Mouse (Mus musculus) spleen, adult 2 months (tissue): Measurements from ENCODE around the gene Pidd1. TPM values are rescaled to one million over a fixed set of nuclear protein-coding genes. Genes with fewer than 3 reads are reported as not detected.
A peak's percentile ranks its signal among the peaks of the same experiment; 100 is the strongest.
"Not testable (repeated sequence)": the region's sequence is repeated elsewhere in the genome, so short reads cannot be mapped to it uniquely, and the experiment has no call there.

Source experiments
- DNase-seq, 2 experiments: peaks; one replicate each; pipeline versions ENCODE4 v3.0.0 to v3.0.0-alpha.2; 2012 to 2021; ENCODE audit warnings: low spot score in 2 of 2, low read depth in 1 of 2
- H3K27ac ChIP-seq: fragments of 200-500 bp; 2 replicates; pipeline ENCODE4 v1.5.1; 2012; ENCODE audit warnings: low read length, inconsistent platforms; ENCODE audit not compliant: insufficient read depth
- H3K27me3 ChIP-seq: fragments of 200-500 bp; 2 replicates; pipeline ENCODE4 v1.6.1; 2012; ENCODE audit warnings: mild to moderate bottlenecking, moderate library complexity, low read length, inconsistent platforms; ENCODE audit not compliant: control insufficient read depth, insufficient read depth
- H3K36me3 ChIP-seq: fragments of 200-500 bp; 2 replicates; pipeline ENCODE4 v1.6.1; 2012; ENCODE audit warnings: mild to moderate bottlenecking, low read length, inconsistent platforms; ENCODE audit not compliant: control insufficient read depth, insufficient read depth
- H3K4me1 ChIP-seq: fragments of 200-500 bp; 2 replicates; pipeline ENCODE4 v1.6.1; 2011; ENCODE audit warnings: inconsistent platforms; ENCODE audit not compliant: control insufficient read depth, insufficient read depth, insufficient read length
- H3K4me3 ChIP-seq: fragments of 200-500 bp; 2 replicates; pipeline ENCODE4 v1.5.1; 2011; ENCODE audit warnings: mild to moderate bottlenecking, inconsistent platforms; ENCODE audit not compliant: insufficient read depth, insufficient read length; ENCODE audit errors: extremely low read depth
- CTCF ChIP-seq: fragments of 200-500 bp; IDR thresholded peaks from 2 replicates; pipeline ENCODE4 v1.5.1; 2011; ENCODE audit warnings: mild to moderate bottlenecking, inconsistent platforms; ENCODE audit not compliant: insufficient read depth, insufficient read length, insufficient replicate concordance; ENCODE audit errors: extremely low read depth
- POLR2A ChIP-seq: fragments of 200-500 bp; IDR thresholded peaks from 2 replicates; pipeline ENCODE4 v1.6.1; 2011; ENCODE audit warnings: low read depth, low read length, inconsistent platforms
- WGBS: fragments of 180-500 bp; shearing (Covaris S2); methylation state at CpG from one replicate; pipeline ENCODE4 v1.1.7; 2018; 5-methylcytosine and 5-hydroxymethylcytosine counted together
- polyA plus RNA-seq: library from polyadenylated mRNA; depleted of rRNA; stranded (reverse); fragments of >200 nt; gene quantifications from 2 replicates; pipeline ENCODE4 v1.2.3, GENCODE M21; 2012

Pidd1 gene
- polyA plus RNA-seq, 1 experiment = 20.4 TPM

DNA sequence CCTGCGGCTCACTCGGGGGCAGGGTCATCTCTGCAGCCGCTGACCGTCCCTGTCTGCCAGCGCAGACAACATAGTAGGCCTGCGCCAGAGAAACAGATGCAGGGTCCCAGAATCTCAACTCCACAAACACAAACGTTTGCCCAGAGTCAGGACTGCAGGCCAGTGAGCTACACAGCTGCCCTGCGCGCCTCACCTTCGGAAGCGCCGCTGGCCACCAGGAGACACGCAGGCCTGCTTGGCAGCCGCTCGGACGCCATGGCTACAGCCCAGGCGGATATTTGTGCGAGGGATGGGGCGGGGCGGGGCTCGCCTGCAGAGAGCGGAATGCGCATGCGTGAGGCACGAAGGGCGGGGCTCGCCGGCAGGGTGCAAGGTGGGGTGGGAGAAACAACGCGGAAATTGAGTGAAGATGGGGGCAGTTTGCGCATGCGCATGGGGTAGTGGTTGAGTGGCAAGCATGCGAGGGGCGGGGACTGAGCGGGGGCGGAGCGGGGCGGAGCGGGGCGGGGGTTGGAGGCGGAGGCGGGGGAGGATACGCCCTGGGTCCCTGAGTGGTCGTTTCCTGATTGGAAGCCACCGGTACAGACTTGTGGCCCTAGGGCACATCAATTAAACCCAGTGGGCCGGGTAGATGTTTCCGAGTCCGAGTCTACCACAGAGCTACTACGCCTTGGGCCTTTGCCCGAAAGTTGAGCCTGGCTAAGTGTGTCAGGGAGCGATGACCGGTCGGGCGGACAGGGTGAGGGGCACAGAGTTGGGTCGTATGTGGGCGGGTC lies 29.8 kb downstream of the Pidd1 start, which contains the start of gene Gatd1:
Gene Gatd1, minus strand, starts transcription at position 328 of the 776 bp plus-strand sequence.
- Histone ChIP-seq H3K27ac (peak within 1 kb of the TSS; percentile 85), H3K36me3 (peaks cover 4% of the 10 kb centered on the region), H3K4me3 (peak within 1 kb of the TSS; percentile 90), H3K27me3 (no peaks in the 10 kb centered on the region), H3K4me1 (peaks cover 12% of the 10 kb centered on the region; the same call in 1 of the 2 replicates)
- under 1% methylated on average over 50 of the region's 56 CpGs for WGBS
- DNase-seq = peak; percentile 97 to 100
- TF ChIP-seq POLR2A = peak; percentile 63
- TF ChIP-seq CTCF = no peak

DNA sequence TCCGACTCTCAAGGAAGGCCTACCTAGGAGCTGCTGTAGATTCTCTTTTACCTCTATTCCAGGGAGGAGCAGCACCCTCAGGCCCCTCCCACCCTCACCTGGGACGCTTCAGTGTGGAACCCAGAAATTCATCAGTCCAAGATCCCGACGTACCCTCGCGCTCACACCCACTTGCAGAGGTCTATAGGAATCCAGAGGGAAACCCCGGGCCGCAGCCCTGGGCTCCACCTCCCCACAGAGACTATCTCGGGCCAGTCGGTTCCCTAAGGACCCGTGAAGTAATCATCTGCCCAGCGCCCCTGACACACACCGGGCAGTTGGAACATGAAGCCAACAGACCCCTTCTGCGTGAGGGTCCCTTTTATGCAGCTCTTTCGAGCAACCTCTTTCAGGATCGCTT lies 30.5 kb downstream of the Pidd1 start:
- H3K27ac ChIP-seq = peak overlapping the region; percentile 72
- 6% methylated on average over 16 of the region's 16 CpGs for WGBS
- H3K4me3 ChIP-seq = peak overlapping the region; percentile 86
- H3K27me3 ChIP-seq = no peaks in the 10 kb centered on the region
- H3K4me1 ChIP-seq = peaks cover 10% of the 10 kb centered on the region; the same call in 1 of the 2 replicates
- TF ChIP-seq CTCF = no peak
- peaks cover 4% of the 10 kb centered on the region for H3K36me3 ChIP-seq
- no peak for DNase-seq

DNA sequence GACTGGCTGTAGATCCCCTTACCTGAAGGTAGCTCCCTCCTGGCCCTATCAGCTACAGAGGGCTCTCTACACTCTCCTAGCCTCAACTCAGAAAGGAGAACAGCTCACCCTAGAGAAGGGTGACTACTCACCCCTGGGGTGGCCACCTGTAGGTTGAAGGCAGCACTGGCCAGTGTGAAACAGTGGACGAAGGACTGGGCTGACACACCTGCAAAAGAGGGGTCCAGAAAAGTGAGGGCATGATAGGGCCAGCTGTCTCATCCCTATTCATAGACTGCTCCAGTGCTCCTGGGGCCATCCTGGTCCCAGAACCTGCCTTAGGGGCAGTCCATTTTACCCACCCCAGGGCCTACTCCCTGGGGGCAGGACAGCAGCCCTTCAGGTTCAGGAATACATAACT lies 32.2 kb downstream of the Pidd1 start:
- 85% methylated on average over 1 of the region's 1 CpGs for WGBS
- Histone ChIP-seq H3K4me1 (peaks cover 10% of the 10 kb centered on the region; the same call in 1 of the 2 replicates), H3K27me3 (no peaks in the 10 kb centered on the region), H3K4me3 (no peak overlapping the region), H3K27ac (no peak overlapping the region), H3K36me3 (peaks cover 7% of the 10 kb centered on the region)
- DNase-seq = no peak
- TF ChIP-seq CTCF = no peak
- TF ChIP-seq POLR2A = no peak

DNA sequence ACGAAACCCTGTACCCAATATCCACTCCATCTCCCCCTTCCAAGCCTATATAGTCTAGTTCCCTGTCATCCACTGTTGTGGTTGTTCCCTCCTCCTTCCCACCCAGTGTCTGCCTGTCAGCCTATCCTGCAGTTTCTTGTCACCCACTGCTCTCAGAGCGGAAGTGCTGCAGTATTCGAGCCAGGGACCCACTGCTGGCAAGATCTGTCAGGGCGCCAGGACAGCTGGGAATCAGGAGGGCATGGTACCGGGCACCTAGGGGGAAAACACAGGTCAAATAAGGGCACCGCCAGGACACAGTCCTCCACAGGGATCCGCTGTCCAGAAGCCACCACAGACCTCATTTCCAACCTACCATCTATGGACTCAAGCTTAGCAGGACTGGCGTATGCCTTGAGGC lies 33.2 kb downstream of the Pidd1 start:
- no peak for TF ChIP-seq POLR2A
- no peak for TF ChIP-seq CTCF
- 89% methylated on average over 8 of the region's 8 CpGs for WGBS
- peaks cover 7% of the 10 kb centered on the region for H3K36me3 ChIP-seq
- no peaks in the 10 kb centered on the region for H3K27me3 ChIP-seq
- H3K27ac ChIP-seq = no peak overlapping the region
- no peak for DNase-seq
- H3K4me1 ChIP-seq = peaks cover 10% of the 10 kb centered on the region; the same call in 1 of the 2 replicates
- no peak overlapping the region for H3K4me3 ChIP-seq

DNA sequence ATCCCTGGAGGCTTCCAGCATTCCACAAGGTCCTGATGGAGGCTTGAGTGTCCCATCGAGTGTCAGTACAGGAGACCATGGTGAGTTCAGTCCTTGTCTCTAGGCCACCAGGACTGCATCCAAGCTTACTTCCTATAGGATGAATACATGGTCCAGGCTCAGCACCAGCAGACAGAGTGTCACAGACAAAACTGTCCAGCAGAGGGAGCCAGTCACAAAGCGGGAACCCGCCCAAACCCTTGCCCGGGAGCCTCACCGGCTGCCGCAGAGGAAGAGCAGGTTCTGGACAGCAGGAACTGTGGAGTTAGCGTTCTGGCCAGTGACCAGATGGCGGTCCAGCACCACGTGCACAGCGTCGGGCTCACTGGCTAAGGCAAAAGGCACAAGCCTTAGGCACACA lies 35.0 kb downstream of the Pidd1 start:
- Histone ChIP-seq H3K27me3 (no peaks in the 10 kb centered on the region), H3K36me3 (peaks cover 7% of the 10 kb centered on the region), H3K27ac (no peak overlapping the region), H3K4me1 (peaks cover 4% of the 10 kb centered on the region; the same call in 1 of the 2 replicates), H3K4me3 (no peak overlapping the region)
- no peak for TF ChIP-seq POLR2A
- peak; percentile 96 for TF ChIP-seq CTCF
- DNase-seq = peak; percentile 44 to 81
- 17% methylated on average over 11 of the region's 11 CpGs for WGBS

DNA sequence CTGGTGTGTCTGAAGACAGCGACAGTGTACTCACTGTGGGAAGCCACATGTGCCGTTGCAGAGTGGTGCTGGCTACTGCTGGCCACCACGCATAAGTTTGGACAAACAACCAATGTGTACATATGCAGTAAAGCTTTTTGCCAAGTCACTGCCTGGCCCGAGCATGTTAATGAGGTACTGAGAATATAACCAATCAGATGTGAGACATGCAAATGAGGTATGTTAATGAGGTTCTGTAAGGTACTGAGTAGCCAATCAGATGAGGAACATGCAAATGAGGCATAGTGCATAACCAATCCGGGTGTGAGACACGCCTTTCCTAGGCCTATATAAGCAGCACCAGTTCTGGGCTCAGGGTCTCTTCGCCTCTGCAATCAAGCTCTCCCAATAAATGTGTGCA lies 36.2 kb downstream of the Pidd1 start:
- H3K4me1 ChIP-seq = not testable (repeated sequence)
- 95% methylated on average over 7 of the region's 7 CpGs for WGBS

DNA sequence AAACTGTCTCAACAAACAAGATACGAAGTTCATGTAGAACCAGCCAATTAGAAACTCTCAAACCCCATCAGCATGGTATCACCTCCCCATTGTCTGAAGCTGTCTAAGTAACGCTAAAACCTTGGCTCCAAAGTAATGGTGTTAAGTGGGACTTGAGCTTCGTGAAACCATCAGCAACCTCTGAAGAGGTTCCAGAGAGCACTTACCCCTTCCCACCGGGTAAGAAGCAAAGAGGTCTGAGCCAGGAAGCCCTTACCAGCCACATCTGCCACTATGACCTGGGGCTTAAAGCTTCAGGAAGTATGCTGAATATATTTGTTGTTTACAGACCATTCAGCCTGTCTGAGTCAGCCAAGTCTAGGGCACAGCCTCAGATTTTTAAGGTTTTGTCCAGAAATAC lies 38.4 kb downstream of the Pidd1 start:
- DNase-seq = no peak
- TF ChIP-seq CTCF (no peak), POLR2A (no peak)
- Histone ChIP-seq H3K4me1 (no peaks in the 10 kb centered on the region), H3K27ac (no peak overlapping the region), H3K4me3 (no peak overlapping the region), H3K27me3 (no peaks in the 10 kb centered on the region), H3K36me3 (peaks cover 22% of the 10 kb centered on the region)
- 79% methylated on average over 4 of the region's 4 CpGs for WGBS

More for the DNA sequence above, 36.2 kb downstream of the Pidd1 start:
- H3K36me3 ChIP-seq, H3K4me3 ChIP-seq, DNase-seq, H3K27me3 ChIP-seq, H3K27ac ChIP-seq: not testable (repeated sequence)
